In the genomic region with DNA sequence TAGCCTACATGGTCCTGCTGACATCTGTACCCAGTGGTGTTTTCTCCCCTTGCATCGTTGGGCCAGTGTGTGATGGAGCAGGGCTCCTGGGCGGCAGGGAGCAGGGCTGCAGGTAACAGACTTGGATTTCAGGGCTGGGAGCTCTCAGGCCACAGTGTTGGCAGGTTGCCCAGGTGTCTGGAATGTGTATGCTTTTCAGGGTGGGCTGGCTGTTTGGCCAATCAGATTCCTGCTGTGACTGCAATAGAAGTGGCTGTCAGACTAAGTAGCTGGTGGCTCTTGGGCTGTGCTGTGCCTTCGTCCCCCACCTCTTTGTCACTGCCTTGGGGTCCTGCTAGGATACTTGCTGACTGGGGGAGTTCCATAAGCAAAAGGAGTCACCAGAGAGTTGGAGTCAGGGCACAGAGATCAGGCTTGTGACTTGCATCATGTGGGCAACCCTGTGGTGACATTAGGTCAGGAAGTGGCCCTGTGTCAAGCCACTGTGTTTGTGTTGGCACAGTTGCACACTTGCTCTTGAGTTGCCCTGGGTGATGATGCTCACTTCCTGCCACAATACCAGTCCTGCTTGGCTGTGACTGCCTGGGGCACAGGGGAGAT, we compare ENCODE assay signal across 8 mouse cellular contexts.
A peak's percentile ranks its signal among the peaks of the same experiment; 100 is the strongest.
DNase-seq lines count a peak whose midpoint lies in the region; ATAC-seq and TF ChIP-seq lines count a peak whose summit lies in the region.

No protein-coding gene starts in this region.

- no peaks in the 10 kb centered on the region for H3K4me1 ChIP-seq in forebrain, embryonic 14.5 days (ENCODE audit: control insufficient read depth, insufficient read depth, low read length)
- H3K4me1 ChIP-seq in forebrain, postnatal 0 days (ENCODE audit: insufficient read depth): no peaks in the 10 kb centered on the region
- H3K4me1 ChIP-seq in ES-E14 (ENCODE audit: control insufficient read depth in 2 of 2, insufficient read depth in 2 of 2, low read length in 2 of 2, poor library complexity in 1 of 2): no peaks in the 10 kb centered on the region

- H3K36me3 ChIP-seq in forebrain, embryonic 14.5 days (ENCODE audit: control insufficient read depth, insufficient read depth, low read length): no peaks in the 10 kb centered on the region
- H3K36me3 ChIP-seq in forebrain, postnatal 0 days (ENCODE audit: insufficient read depth): no peaks in the 10 kb centered on the region
- no peaks in the 10 kb centered on the region for H3K36me3 ChIP-seq in ES-E14 (ENCODE audit: control insufficient read depth, insufficient read depth, low read length, poor library complexity, severe bottlenecking)

- H3K27me3 ChIP-seq in forebrain, embryonic 14.5 days (replicated peaks; ENCODE audit: control insufficient read depth, insufficient read depth, low read length): no peaks in the 10 kb centered on the region
- no peaks in the 10 kb centered on the region for H3K27me3 ChIP-seq in forebrain, postnatal 0 days (ENCODE audit: insufficient read depth, low read length)

- in situ Hi-C loops in ES-E14 (cut with MboI; ENCODE audit: low sequenced_read_pairs in 2 of 2, unreplicated experiment in 2 of 2): no loop called here

- WGBS in forebrain, embryonic 14.5 days: 29% methylated on average over 3 of the region's 3 CpGs
- 34% methylated on average over 3 of the region's 3 CpGs for WGBS in forebrain, postnatal 0 days

- H3K9me3 ChIP-seq in forebrain, embryonic 14.5 days (replicated peaks; ENCODE audit: control insufficient read depth, low read length): no peaks in the 10 kb centered on the region
- H3K9me3 ChIP-seq in forebrain, postnatal 0 days (ENCODE audit: low read length): no peaks in the 10 kb centered on the region
- no peaks in the 10 kb centered on the region for H3K9me3 ChIP-seq in ES-E14 (ENCODE audit: control insufficient read depth, insufficient read depth, low read depth, low read length)

- no peak overlapping the region for H3K4me3 ChIP-seq in forebrain, embryonic 14.5 days (ENCODE audit: low read depth, low read length)
- H3K4me3 ChIP-seq in forebrain, postnatal 0 days (ENCODE audit: low read depth, low read length): no peak overlapping the region
- H3K4me3 ChIP-seq in ES-E14 (ENCODE audit: insufficient read depth in 1 of 2, low read depth in 1 of 2, low read length in 2 of 2, poor library complexity in 1 of 2, severe bottlenecking in 1 of 2): no peak overlapping the region

- ATAC-seq in forebrain, embryonic 14.5 days: peak; percentile 29; the same call in 1 of the 2 replicates
- no peak; the same call in 1 of the 2 replicates for ATAC-seq in forebrain, postnatal 0 days
- no peak for ATAC-seq in monocyte, adult 5-6 weeks (replicated peaks; ENCODE audit: insufficient number of reproducible peaks, low FRiP score, low TSS enrichment, poor library complexity, severe bottlenecking)

- peak; percentile 63 for DNase-seq in forebrain, embryonic 14.5 days (ENCODE audit: low spot score)
- no peak for DNase-seq in forebrain, postnatal 0 days
- DNase-seq in ES-E14 (ENCODE audit: low read depth, low spot score): peak; percentile 19
- peak; percentile 28 for DNase-seq in fat pad, adult 2 months (ENCODE audit: extremely low read depth, low read depth, low spot score)
- peak; percentile 85 for DNase-seq in kidney, adult 11 months
- DNase-seq in lung, postnatal 10 days: peak; percentile 78
- DNase-seq in left cerebral cortex, postnatal 36 days (ENCODE audit: low spot score in 2 of 2): no peak

- intact Hi-C loops in left cerebral cortex, postnatal 36 days (cut with DNase I): no loop called here

- H3K9ac ChIP-seq in forebrain, embryonic 14.5 days (ENCODE audit: low read length): no peak overlapping the region
- H3K9ac ChIP-seq in forebrain, postnatal 0 days: no peak overlapping the region
- no peak overlapping the region for H3K9ac ChIP-seq in ES-E14 (ENCODE audit: insufficient read depth, low read depth, low read length, poor library complexity, severe bottlenecking)

- no peak overlapping the region for H3K27ac ChIP-seq in forebrain, embryonic 14.5 days (ENCODE audit: low read depth, low read length)
- no peak overlapping the region for H3K27ac ChIP-seq in forebrain, postnatal 0 days (ENCODE audit: low read depth, low read length)
- H3K27ac ChIP-seq in ES-E14 (ENCODE audit: insufficient read depth, low read depth, low read length, poor library complexity, severe bottlenecking): no peak overlapping the region

- TF ChIP-seq CTCF in forebrain, postnatal 0 days (IDR thresholded peaks at IDR 0.05; ENCODE audit: low read depth): no peak

- H3K4me2 ChIP-seq in forebrain, embryonic 14.5 days (ENCODE audit: low read length): no peak overlapping the region
- H3K4me2 ChIP-seq in forebrain, postnatal 0 days (ENCODE audit: low read depth): no peak overlapping the region

TF ChIP-seq in ES-E14, 5 proteins besides CTCF, POLR2A, EP300 and RAD21:
- TF ChIP-seq MAFK (IDR thresholded peaks at IDR 0.05; ENCODE audit: insufficient read depth, low read depth, low read length) (no peak), ZC3H11A (IDR thresholded peaks at IDR 0.05; ENCODE audit: borderline replicate concordance, low read depth, low read length) (no peak), HCFC1 (IDR thresholded peaks at IDR 0.05; ENCODE audit: borderline replicate concordance, insufficient read depth, low read length) (no peak), CHD2 (IDR thresholded peaks at IDR 0.05; ENCODE audit: low read depth, low read length) (no peak), ZNF384 (IDR thresholded peaks at IDR 0.05; ENCODE audit: low read depth, low read length) (no peak)

Comparison
In these comparisons a context has a peak if more than half of its experiments do, and no peak if none do; other contexts are left out.
1. DNase-seq: peak in forebrain, embryonic 14.5 days (single experiment), ES-E14 (single experiment), fat pad, adult 2 months (single experiment), kidney, adult 11 months (single experiment) and lung, postnatal 10 days (single experiment); none in forebrain, postnatal 0 days (single experiment) and left cerebral cortex, postnatal 36 days (0 of 2).